Mouse (Mus musculus) hindbrain, postnatal 0 days (tissue): ENCODE data around the gene Dnase2a. TPM values are rescaled to one million over a fixed set of nuclear protein-coding genes. Genes with fewer than 3 reads are reported as not detected.

Experiments
- ATAC-seq: fragments of 200-750 bp; cut with Nextera tagmentation; 2 replicates; pipeline ENCODE4 v1.8.0; 2017; ENCODE audit warnings: mild to moderate bottlenecking, moderate TSS enrichment, moderate library complexity
- DNase-seq: peaks from one replicate; pipeline ENCODE4 v3.0.0-alpha.2; 2015; ENCODE audit warnings: low spot score
- H3K27ac ChIP-seq: fragments of 300-500 bp; sonication (generic); 2 replicates; pipeline ENCODE4 v1.5.1; 2014; ENCODE audit warnings: mild to moderate bottlenecking
- H3K27me3 ChIP-seq: fragments of 300-500 bp; sonication (generic); 2 replicates; pipeline ENCODE4 v1.6.1; 2014; ENCODE audit warnings: low read length, mixed read lengths; ENCODE audit not compliant: insufficient read depth
- H3K36me3 ChIP-seq: fragments of 300-500 bp; sonication (generic); 2 replicates; pipeline ENCODE4 v1.6.1; 2014; ENCODE audit warnings: low read length, mixed read lengths; ENCODE audit not compliant: insufficient read depth
- H3K4me1 ChIP-seq: fragments of 300-500 bp; sonication (generic); 2 replicates; pipeline ENCODE4 v1.6.1; 2014; ENCODE audit warnings: antibody characterized with exemption, low read length, mixed read lengths; ENCODE audit not compliant: insufficient read depth
- H3K4me2 ChIP-seq: fragments of 300-500 bp; sonication (generic); 2 replicates; pipeline ENCODE4 v1.6.1; 2014; ENCODE audit warnings: low read depth, mild to moderate bottlenecking, low read length, moderate library complexity, mixed read lengths
- H3K4me3 ChIP-seq: fragments of 300-500 bp; sonication (generic); 2 replicates; pipeline ENCODE4 v1.5.1; 2014; ENCODE audit warnings: low read length
- H3K9ac ChIP-seq: fragments of 300-500 bp; sonication (generic); replicated peaks from 2 replicates; pipeline ENCODE4 v1.6.1; 2014; ENCODE audit warnings: mild to moderate bottlenecking, low read length, moderate library complexity, mixed read lengths
- H3K9me3 ChIP-seq: fragments of 300-500 bp; sonication (generic); 2 replicates; pipeline ENCODE4 v1.6.1; 2016; ENCODE audit warnings: low read length, mixed read lengths
- CTCF ChIP-seq: IDR thresholded peaks from 2 replicates; pipeline ENCODE4 v1.5.1; 2016; ENCODE audit warnings: antibody characterized with exemption, control low read depth, low read depth
- WGBS: fragments of 180-500 bp; shearing (Covaris S2); extraction: QIAGEN DNeasy Blood & Tissue Kit; methylation state at CpG from one replicate; pipeline ENCODE4 v1.1.7; 2014; 5-methylcytosine and 5-hydroxymethylcytosine counted together
- polyA plus RNA-seq: library from polyadenylated mRNA; unstranded; fragments of >200 nt; fragmentation: Nextera tagmentation; extraction: Ambion mirVana; gene quantifications from 2 replicates; pipeline ENCODE4 v1.2.1, GENCODE M21; 2015
- total RNA-seq: library from RNA; depleted of rRNA; stranded (reverse); fragments of >200 nt; gene quantifications from 2 replicates; pipeline ENCODE4 v1.2.3, GENCODE M21; 2014

Gene Dnase2a
- total and polyA plus RNA-seq, 2 experiments from 2014 or later: 8.6 to 15.0 TPM

- peak within 1 kb of the TSS; percentile 72 for H3K4me2 ChIP-seq
- H3K27ac ChIP-seq: peak within 1 kb of the TSS; percentile 81
- H3K9me3 ChIP-seq: no peaks in the 10 kb centered on the region
- peak; percentile 30 for ATAC-seq
- DNase-seq: peak; percentile 61
- peak within 1 kb of the TSS; percentile 66 for H3K4me3 ChIP-seq
- H3K27me3 ChIP-seq: peaks cover 13% of the 10 kb centered on the region; the same call in 1 of the 2 replicates
- H3K9ac ChIP-seq: peak within 1 kb of the TSS; percentile 80
- H3K36me3 ChIP-seq: no peaks in the 10 kb centered on the region
- peaks cover 8% of the 10 kb centered on the region; the same call in 1 of the 2 replicates for H3K4me1 ChIP-seq
- TF ChIP-seq CTCF: peak; percentile 65
- 4% methylated on average over 17 of the region's 17 CpGs for WGBS
Observed at GRCm38 (mm10) chr8:84946528-84947240, 38.3 kb downstream of the Dnase2a start, which contains the start of gene Rtbdn. Rtbdn (plus strand) TSS chr8:84946991.

DNA sequence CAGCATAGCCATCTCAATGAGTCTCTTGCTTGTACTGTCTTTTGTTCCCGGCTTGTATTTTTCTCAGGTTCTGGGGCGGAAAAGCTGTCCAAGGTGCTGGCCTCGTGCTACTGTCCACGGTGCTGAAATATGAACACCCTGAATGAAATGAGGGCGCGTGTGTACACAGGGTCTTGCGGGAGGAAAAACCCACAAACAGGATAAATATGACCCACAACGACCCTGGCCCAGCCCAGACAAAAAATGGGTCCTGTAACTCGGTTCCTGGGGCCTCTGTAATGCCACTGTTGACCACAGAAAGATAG is 38.8 kb downstream of the Dnase2a start:
- no peak overlapping the region for H3K27ac ChIP-seq
- no peaks in the 10 kb centered on the region for H3K36me3 ChIP-seq
- H3K9me3 ChIP-seq: no peaks in the 10 kb centered on the region
- no peak for ATAC-seq
- H3K4me2 ChIP-seq: peak overlapping the region; percentile 72; the same call in 1 of the 2 replicates
- peaks cover 13% of the 10 kb centered on the region; the same call in 1 of the 2 replicates for H3K27me3 ChIP-seq
- no peak for DNase-seq
- no peak overlapping the region for H3K9ac ChIP-seq
- WGBS: 18% methylated on average over 9 of the region's 9 CpGs
- TF ChIP-seq CTCF: no peak
- no peak overlapping the region for H3K4me3 ChIP-seq
- peaks cover 8% of the 10 kb centered on the region; the same call in 1 of the 2 replicates for H3K4me1 ChIP-seq

DNA sequence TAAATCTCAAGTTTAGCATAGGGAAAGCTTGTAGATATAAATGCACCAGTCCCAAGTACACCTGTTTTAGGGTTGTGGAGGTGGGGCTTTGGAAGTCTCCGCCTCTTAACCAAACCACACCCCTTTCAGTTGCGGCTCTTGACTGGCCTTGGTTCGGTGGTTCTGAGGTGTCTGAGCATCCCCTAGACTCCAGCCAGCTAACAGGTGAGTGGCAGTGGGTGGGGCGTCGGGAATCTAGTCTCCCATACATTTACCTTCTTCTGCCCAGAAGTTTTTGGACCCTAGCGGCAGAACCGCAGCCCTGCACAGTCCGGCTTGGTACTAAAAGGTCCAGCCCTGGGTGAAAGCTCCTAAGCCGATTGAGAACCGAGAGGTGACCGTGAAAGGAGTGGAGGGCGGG is 41.4 kb downstream of the Dnase2a start:
- Histone ChIP-seq H3K4me3 (no peak overlapping the region), H3K27me3 (peaks cover 13% of the 10 kb centered on the region; the same call in 1 of the 2 replicates), H3K4me2 (no peak overlapping the region), H3K4me1 (peaks cover 3% of the 10 kb centered on the region; the same call in 1 of the 2 replicates), H3K36me3 (no peaks in the 10 kb centered on the region), H3K9ac (no peak overlapping the region), H3K27ac (no peak overlapping the region), H3K9me3 (no peaks in the 10 kb centered on the region)
- DNase-seq (no peak), ATAC-seq (no peak)
- WGBS: 18% methylated on average over 12 of the region's 12 CpGs
- no peak for TF ChIP-seq CTCF

DNA sequence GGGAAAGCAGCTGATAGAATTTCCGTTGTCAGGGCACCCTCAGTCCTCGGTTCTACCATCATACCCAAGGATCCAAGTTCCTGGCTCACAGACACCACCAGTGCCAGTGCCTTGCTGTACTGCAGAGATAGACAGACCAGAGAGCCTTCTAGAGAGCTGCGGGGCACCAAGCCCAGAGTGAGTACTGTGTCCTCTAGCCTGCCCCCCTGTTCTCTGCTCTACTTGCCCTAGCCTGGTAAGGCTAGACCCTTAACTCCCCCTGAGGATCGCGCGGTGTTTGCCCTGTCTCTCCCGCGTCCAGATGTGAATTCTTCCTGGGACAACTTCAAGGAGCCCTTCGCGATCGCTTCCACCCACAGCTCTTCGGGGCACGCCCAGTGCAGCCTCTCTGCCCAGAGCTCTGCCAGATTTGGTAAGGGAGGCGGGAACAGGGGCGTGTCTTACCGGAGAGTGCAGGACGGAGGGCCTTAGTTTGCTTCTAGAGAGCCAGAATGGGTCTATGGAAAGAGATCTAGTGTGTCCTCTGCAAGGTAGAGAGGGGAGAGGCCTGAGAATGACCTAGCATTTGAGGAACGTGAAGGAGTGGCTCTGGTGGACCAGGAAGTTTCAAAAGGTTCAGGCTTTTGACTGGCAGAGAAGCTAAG is 44.4 kb downstream of the Dnase2a start:
- Histone ChIP-seq H3K36me3 (no peaks in the 10 kb centered on the region), H3K9me3 (no peaks in the 10 kb centered on the region), H3K27me3 (peaks cover 4% of the 10 kb centered on the region; the same call in 1 of the 2 replicates), H3K4me1 (no peaks in the 10 kb centered on the region), H3K4me3 (no peak overlapping the region), H3K27ac (no peak overlapping the region), H3K4me2 (no peak overlapping the region), H3K9ac (no peak overlapping the region)
- no peak for DNase-seq
- WGBS: 9% methylated on average over 18 of the region's 18 CpGs
- TF ChIP-seq CTCF: no peak
- ATAC-seq: no peak

GRCm38 (mm10) chr8:84956768-84957167 is 48.4 kb downstream of the Dnase2a start:
- ATAC-seq: peak; percentile 34; the same call in 1 of the 2 replicates
- Histone ChIP-seq H3K9ac (no peak overlapping the region), H3K4me2 (no peak overlapping the region), H3K4me1 (no peaks in the 10 kb centered on the region), H3K27ac (no peak overlapping the region), H3K27me3 (no peaks in the 10 kb centered on the region), H3K9me3 (no peaks in the 10 kb centered on the region), H3K36me3 (no peaks in the 10 kb centered on the region), H3K4me3 (no peak overlapping the region)
- peak; percentile 94 for TF ChIP-seq CTCF
- WGBS: 45% methylated on average over 2 of the region's 2 CpGs
- DNase-seq: peak; percentile 90

DNA sequence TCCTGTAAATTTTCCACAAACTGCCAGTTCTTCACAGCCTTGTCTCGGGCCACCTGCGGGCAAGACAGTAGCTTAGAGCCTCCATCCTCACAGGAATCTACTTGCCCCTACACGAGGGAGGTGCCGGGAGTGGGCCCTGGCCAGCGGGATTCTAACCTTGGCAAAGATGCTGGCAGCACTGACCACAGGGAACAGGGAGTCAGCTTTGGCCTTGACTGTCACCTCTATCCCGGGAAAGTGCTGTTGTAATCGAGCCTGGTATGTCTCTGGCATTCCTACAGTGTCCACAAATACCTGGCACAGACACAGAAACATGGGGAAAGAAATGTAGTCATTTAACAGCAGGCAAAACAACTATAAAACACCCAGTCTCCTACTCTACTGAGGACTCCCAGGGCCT is 51.5 kb downstream of the Dnase2a start:
- 90% methylated on average over 7 of the region's 7 CpGs for WGBS
- no peak overlapping the region for H3K4me3 ChIP-seq
- no peak for TF ChIP-seq CTCF
- H3K4me2 ChIP-seq: no peak overlapping the region
- no peak overlapping the region for H3K27ac ChIP-seq
- H3K27me3 ChIP-seq: no peaks in the 10 kb centered on the region
- H3K4me1 ChIP-seq: no peaks in the 10 kb centered on the region
- no peaks in the 10 kb centered on the region for H3K9me3 ChIP-seq
- no peak overlapping the region for H3K9ac ChIP-seq
- no peak for ATAC-seq
- DNase-seq: no peak
- no peaks in the 10 kb centered on the region for H3K36me3 ChIP-seq

DNA sequence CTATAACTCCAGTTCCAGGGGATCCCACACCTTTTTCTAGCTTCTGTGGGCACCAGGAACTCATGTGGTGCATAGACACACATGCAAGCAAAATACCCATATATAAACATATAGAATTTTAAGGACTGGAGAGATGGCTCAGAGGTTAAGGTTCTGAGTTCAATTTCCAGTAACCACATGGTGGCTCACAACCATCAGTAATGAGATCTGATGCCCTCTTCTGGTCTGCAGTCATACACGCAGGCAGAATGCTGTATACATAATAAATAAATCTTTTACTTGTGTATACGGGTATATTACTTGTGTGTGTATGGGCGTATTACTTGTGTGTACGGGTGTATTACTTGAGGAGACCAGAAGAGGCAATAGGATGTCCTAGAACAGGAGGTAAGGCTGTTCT is 55.6 kb downstream of the Dnase2a start:
- Histone ChIP-seq H3K4me1 (peaks cover 9% of the 10 kb centered on the region; the same call in 1 of the 2 replicates), H3K9me3 (no peaks in the 10 kb centered on the region), H3K9ac (no peak overlapping the region), H3K36me3 (no peaks in the 10 kb centered on the region), H3K27me3 (no peaks in the 10 kb centered on the region), H3K4me2 (no peak overlapping the region), H3K27ac (no peak overlapping the region), H3K4me3 (no peak overlapping the region)
- ATAC-seq: no peak
- DNase-seq: no peak
- WGBS: 87% methylated on average over 4 of the region's 4 CpGs
- TF ChIP-seq CTCF: peak; percentile 10; the same call in 1 of the 2 replicates
